Mouse (Mus musculus): ENCODE measurements around the gene Pxmp4.

GRCm38 (mm10) chr2:154574271-154574670, 29.2 kb downstream of the Pxmp4 start:
- TF ChIP-seq CTCF (IDR thresholded peaks at IDR 0.05; ENCODE audit: low read depth, low read length) (no peak), POLR2A (IDR thresholded peaks at IDR 0.05; ENCODE audit: insufficient read depth, low read length) (no peak), EP300 (IDR thresholded peaks at IDR 0.05; ENCODE audit: insufficient read depth, low read depth, low read length) (no peak)

Measured in ES-Bruce4 (cell line).